Mouse (Mus musculus) heart, postnatal 4 days (tissue): ENCODE results near the gene Lrrk1. TPM values are rescaled to one million over a fixed set of nuclear protein-coding genes. Genes with fewer than 3 reads are reported as not detected.

ENCODE experiments used
- DNase-seq: peaks from one replicate; pipeline ENCODE4 v3.0.0; 2021
- total RNA-seq, 2 experiments: library from RNA; stranded (reverse); gene quantifications; 2 replicates each; pipeline ENCODE4 v1.2.3; 2021

The Lrrk1 gene
- total RNA-seq, 2 experiments from 2014 or later: 11.9 to 14.0 TPM

DNA sequence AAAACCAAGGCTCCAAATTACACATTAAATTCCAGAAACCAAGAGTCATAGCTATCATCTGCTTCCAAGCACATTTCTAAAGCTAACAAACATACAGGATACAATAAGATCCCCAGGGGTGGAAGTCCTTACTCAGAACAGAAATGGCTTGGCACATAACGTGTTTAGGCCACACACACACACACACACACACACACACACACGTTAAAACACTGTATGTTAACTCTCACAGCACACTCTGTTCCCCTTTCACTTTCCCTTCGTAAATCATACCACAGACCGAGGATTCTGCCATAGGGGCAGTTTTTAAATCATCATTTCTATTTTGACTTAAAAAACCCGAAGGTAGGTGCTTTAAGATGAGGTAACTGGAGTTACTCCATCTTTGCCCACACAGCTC is 3.9 kb downstream of the Lrrk1 start:
- no peak for DNase-seq

DNA sequence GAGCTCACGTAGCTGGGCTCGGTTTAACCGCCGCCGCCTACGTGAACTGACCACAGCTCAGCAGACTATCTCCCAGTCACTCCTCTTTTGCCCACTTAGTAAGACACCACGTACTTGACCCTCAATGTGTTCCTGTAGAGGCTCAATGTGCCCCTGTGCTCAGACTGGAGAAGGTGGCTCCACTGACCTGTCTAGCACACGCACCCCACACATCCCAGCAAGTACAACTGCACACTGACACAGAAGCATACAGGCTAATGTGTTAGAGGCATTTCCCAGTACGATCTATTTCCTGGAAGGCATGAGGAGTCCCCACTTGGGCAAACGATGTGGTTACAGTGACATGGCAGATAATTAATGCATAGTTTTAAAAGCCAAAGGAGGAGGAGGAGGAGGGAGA is 11.6 kb downstream of the Lrrk1 start:
- no peak for DNase-seq

DNA sequence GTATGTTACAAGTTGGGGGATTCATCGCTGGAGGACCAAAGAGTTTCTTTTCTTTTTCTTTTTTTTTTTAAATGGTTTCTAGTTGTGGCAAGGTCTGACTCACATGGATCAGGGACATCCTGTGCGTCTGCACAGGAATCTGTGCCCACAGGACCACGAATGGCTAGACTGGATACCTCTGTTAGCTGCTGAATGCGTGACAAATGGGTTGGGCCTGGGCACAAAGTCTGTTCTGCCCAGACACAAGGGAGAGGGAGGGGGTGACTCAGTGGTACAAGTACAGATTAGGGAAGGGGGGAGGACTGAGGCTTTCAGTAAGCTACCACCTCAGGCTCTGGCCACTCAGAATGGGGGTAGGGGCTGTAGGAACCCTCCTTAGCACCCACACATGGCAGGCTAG is 12.4 kb downstream of the Lrrk1 start:
- no peak for DNase-seq

DNA sequence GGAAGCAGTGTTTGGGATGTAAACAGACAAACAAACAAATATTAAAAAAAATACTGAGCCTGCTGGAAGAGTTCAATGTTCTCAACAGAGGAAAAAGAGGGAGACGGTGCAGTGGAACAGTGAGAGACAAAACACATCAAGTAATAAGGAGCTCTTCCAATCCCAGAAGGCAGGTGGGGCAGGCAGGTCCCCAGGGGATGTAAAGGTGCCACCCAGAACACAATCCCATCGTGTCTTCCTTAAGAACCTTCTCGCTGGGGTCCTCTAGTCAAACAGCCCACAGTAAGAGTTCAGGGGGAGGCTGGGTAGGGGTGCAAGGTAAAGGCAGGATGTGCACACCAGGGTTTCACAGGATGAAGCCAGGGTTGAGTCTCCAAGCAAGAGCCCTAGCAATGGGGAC is 14.8 kb downstream of the Lrrk1 start:
- no peak for DNase-seq

GRCm38 (mm10) chr7:66370970-66371369 is 17.2 kb downstream of the Lrrk1 start:
- DNase-seq: no peak

GRCm38 (mm10) chr7:66369934-66370445 is 18.2 kb downstream of the Lrrk1 start:
- no peak for DNase-seq

- no peak for DNase-seq
Measured at GRCm38 (mm10) chr7:66369071-66369933, 18.8 kb downstream of the Lrrk1 start.

- DNase-seq: peak; percentile 22
Measured at GRCm38 (mm10) chr7:66365904-66366303, 22.2 kb downstream of the Lrrk1 start, which contains the start of gene Gm10974. Gm10974 (plus strand) TSS chr7:66365905.

DNA sequence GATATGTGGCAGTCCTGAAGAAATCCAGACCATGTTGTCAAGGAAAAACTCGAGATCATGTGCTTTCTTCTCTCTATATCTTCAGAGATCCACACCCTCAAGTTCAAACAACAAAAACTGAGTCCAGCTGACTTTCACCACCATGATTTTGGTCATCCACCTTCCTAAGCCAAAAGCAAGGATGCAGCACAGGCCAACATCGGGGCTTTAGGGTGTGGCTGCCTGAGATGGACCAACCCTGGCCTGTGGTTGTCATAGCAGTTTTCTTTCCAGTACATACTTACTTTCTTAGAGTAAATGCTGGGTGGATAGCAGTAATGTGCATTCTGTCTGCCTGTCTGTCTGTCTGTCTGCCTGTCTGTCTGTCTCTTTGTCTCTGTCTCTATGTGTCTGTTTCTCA is 22.7 kb downstream of the Lrrk1 start:
- no peak for DNase-seq

DNA sequence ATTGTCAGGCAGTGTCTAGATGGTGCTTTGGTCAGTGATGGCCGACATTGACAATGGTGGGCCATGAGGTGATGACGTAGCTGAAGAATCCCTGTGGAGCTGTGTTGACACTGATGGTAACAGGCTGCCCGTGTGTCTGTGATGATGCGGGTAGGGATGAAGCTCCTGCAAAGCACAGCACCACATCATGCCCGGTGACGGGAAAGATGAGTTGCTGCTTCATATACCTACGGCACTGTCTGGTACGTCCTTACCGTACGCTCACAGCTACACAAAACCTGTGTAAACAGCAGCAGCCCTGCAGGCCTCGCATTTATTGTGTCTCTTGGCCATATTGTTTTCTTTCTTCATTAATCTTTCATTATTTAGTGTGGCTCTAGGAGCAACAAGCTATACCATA is 23.7 kb downstream of the Lrrk1 start:
- DNase-seq: no peak

GRCm38 (mm10) chr7:66359044-66359443 is 29.1 kb downstream of the Lrrk1 start:
- DNase-seq: no peak

DNA sequence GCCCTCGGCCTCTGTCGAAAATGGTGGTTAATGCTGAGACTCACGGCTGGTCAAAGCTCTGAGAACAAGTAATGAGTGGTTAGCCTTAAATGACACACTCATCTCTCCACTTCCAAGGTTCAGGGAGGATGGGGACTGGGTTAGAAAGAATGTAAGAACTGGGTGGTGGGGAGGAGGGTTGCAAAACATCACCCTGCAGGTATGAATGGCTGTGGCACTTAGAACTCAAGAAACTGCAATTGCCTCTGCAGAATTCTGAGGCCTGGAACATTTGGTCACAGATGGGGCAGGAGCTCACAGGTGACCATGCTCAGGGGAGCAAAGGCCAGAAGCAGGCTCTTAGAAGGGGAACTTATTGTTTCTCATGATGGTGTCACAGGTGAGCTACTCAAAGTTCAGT is 29.7 kb downstream of the Lrrk1 start:
- DNase-seq: no peak

DNA sequence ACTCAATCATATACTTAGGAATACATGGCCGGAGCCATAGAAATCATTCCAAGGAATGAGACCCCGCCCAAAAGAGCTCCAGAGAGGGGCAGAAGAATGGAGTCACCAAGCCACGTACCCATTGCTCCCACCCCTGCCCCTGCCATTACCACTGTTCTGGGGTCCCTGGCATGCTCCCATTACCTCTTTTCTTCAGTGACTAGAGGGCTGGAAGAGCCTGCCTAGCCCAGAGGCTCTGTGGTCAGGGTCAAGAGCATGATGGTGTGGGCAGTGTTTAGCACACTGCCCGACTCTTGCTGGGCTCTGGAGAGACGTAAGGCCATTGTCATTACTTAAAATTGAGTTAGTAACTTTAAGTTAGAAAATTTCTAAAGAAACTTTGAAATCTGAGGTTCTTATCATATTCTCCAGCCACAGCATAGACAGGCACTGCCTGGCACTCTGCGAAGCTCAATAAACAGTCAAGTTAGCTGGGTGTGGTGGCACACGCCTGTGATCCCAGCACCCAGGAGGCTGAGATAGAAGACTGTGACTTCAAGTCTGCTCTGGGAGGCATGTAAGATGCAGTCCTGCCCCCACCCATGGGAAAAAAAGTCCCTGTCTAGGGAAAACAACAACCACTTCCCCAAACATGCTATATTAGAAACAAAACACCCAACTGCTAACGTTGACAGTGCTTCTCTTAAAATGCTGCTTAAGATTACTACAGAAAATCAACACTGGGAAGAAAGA is 32.2 kb downstream of the Lrrk1 start:
- DNase-seq: no peak

DNA sequence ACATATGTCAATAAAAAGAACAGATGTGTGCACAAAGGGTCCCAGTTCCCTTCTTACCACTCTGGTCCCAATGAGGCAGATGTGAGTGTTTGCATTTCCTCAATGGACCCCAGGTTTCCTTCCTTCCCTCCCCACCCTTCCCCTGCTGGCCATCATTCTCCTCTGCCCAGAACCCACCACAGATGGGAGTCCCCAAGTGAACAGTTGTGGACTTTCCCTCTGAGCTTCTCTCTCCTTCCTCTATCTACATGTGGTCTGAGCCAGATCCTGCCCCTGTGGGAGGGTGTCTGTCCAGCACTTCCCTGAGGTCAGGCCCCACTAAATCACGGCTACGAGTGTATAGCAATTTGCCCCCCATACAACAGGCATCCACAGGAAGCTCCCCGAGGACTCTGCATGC is 33.2 kb downstream of the Lrrk1 start:
- DNase-seq: no peak

- DNase-seq: no peak
Measured at GRCm38 (mm10) chr7:66351074-66351473, 37.1 kb downstream of the Lrrk1 start.

GRCm38 (mm10) chr7:66349670-66350069 is 38.5 kb downstream of the Lrrk1 start:
- DNase-seq: no peak

- no peak for DNase-seq
Measured at GRCm38 (mm10) chr7:66348588-66348987, 39.6 kb downstream of the Lrrk1 start.

GRCm38 (mm10) chr7:66346959-66347663 is 41.0 kb downstream of the Lrrk1 start:
- DNase-seq: no peak

GRCm38 (mm10) chr7:66343307-66343706 is 44.8 kb downstream of the Lrrk1 start:
- DNase-seq: no peak

DNA sequence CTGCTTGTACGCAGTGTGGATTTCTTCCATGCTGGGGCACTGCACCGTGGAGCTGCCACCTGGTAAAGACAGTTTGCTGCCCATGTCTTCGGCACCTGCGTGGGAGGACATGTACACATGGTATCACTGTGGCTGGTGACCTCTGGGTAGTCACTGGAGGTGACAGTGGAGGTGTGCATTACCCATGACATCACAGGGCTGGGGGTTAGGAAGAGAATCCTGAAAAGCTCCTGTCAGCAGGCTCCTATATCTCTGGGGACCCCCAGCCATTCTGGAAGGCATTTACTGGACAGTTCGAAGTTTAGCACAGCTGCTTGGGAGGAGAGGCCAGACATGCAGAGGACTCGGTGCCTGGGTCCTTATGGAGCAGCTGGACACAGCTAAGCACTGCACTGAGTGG is 45.3 kb downstream of the Lrrk1 start:
- DNase-seq: peak; percentile 34

DNA sequence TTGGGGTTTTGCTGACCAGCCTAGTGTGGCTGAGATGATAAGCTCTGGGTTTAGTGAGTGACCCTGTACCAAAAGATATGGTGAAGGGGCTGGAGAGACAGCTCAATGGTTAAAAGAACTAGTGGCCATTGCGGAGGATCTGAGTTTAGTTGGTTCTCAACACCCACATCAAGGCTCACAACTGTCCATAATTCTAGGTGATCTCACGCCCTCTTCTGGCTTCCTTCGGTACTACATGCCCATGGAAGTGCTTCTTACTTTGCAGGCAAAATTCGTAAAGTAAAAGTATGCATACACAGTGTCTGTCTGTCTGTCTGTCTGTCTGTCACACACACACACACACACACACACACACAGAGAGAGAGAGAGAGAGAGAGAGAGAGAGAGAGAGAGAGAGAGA is 45.8 kb downstream of the Lrrk1 start:
- peak; percentile 79 for DNase-seq

DNA sequence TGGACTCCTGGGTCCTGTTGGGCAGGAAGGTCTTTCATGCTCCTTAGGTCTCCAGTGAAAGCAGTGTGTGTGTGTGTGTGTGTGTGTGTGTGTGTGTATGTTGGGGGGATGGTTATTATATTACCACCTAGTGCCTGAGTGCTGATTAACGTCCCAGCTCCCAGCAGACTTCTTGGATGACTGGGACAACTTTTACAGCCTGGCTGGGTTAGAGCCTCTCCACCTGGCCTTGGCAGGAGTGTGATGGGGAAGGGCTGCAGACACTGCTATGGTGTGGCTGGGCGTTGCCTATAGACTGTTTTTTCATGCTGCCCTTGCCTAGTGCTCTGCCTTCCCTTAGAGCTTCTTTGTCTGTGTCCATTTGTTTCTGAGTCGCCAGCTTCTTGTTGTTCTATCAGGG is 48.1 kb downstream of the Lrrk1 start:
- no peak for DNase-seq

GRCm38 (mm10) chr7:66339625-66340024 is 48.5 kb downstream of the Lrrk1 start:
- DNase-seq: no peak
